Mouse (Mus musculus): ENCODE measurements around the gene Gm21209.
"Not testable (repeated sequence)": the region's sequence is repeated elsewhere in the genome, so short reads cannot be mapped to it uniquely, and the experiment has no call there.

The Gm21209 gene

DNA sequence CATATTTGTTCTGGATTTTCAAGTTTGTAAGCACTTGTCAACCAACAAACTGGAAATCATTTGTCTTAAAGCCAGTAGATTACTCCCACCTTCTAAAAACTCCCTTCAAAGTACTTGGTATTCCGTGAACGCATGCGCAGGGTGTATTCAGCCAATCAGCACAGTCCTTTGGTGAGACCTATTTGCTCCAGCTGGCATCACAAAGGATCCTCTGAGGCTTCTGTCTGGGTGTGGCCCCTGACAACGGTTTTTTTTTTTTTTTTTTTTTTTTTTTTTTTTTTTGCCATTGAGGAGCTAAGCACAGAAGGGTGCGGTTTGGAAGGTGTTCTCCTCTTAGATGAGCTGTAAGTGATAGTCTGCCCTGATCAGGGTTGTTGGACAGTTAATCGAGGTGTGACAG lies at the start of gene Gm21209:
TSS of gene Gm21209 (plus strand) at position 301 of the 400 bp plus-strand sequence.
- not testable (repeated sequence) for DNase-seq (ENCODE audit: low spot score in 2 of 2)

All from spleen, postnatal 36 days (tissue).